Mouse (Mus musculus) embryonic stem cell, embryonic (primary cell): ENCODE measurements around the gene Hibadh.

ENCODE experiments used
- CTCF ChIA-PET, 4 experiments: fragments of 300-600 bp in 2 of 4; fragments of 350-600 bp in 2 of 4; sonication (Branson Sonifier 250); formaldehyde crosslinking; loops; one replicate each; lab custom pipeline; 2022; ENCODE audit warnings: inconsistent platforms in 2 of 4; lab: Charles Lee
- POLR2A ChIA-PET, 4 experiments: fragments of 300-600 bp in 2 of 4; fragments of 350-600 bp in 2 of 4; sonication (Branson Sonifier 250); formaldehyde crosslinking; loops; one replicate each; lab custom pipeline; 2022; ENCODE audit warnings: antibody characterized with exemption in 4 of 4, inconsistent platforms in 1 of 4; lab: Charles Lee

Gene Hibadh

DNA sequence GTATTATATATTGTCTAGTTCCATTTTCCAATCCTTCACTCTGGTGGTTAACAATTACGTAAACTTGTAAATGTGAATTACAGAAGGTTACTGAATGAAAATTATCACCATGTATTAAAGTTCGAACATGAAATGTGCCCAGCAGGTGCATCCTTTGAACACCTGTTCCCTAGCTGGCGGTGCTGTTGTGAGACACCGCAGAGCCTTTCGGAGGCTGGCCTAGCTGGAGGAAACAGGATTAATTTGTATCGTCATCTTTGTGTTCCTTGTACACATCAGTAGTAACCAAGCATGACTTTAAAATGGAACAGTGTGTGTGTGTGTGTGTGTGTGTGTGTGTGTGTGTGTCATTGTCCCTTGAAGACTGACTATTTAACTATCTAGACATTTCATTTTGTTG lies 7.8 kb upstream of the Hibadh start:
- ChIA-PET POLR2A (interaction anchor here in 1 of 4 experiments (0.7 to 1.4 kb wide), 2 partner anchors 8 to 15 kb away, joined by 3 to 4 read pairs; partner anchors contain the start of gene Hibadh), CTCF (no interaction called here)

DNA sequence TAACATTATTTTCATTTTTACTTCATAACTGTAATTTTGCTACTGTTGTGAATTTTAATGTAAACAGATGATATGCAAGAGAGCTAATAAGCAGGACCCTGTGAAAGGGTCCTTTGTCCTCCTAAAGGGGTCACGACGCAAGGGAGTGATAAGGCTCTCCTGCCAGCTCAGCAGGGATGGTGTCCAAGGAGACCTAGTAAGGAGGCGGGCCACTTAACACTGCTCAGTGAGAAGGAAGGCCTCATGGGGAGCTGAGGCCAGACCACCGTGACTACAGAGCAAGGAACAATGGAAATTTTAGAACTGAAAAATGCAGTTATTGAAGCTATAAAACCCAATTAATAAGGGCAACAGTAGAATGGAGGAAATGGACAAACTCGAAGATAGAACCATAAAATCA lies 5.7 kb upstream of the Hibadh start:
- CTCF ChIA-PET: interaction anchor here in 2 of 4 experiments (0.6 to 1.0 kb wide), 2 partner anchors 193 to 389 kb away, joined by 3 to 7 read pairs; no protein-coding TSS in a partner anchor
- POLR2A ChIA-PET: interaction anchor here in 1 of 4 experiments (0.5 kb wide), 1 partner anchor 1122 kb away, joined by 3 read pairs; no protein-coding TSS in a partner anchor

DNA sequence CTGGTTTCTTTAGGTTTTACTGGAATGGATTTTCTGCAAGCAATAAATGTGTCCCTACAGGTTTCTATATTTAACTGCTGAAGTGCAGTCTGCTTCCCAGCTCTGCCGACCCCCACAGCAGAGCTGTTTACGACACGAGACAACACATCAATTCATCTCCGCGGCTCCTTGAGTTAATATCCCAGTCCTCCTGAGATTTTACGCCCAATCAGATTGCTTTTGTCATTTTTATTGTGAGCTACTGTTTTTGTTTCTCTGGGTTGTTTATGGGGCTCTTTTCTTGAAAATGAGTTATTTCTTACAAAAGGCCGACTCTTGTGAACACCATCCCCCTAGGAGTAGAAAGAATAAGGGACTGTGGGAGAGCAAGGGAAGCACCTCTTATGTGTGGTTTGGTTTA lies 2.0 kb upstream of the Hibadh start:
- ChIA-PET CTCF (no interaction called here), POLR2A (interaction anchor here in 1 of 4 experiments (0.6 to 0.9 kb wide), 3 partner anchors 39 to 356 kb away, joined by 3 to 4 read pairs (median 4); no protein-coding TSS in a partner anchor)

DNA sequence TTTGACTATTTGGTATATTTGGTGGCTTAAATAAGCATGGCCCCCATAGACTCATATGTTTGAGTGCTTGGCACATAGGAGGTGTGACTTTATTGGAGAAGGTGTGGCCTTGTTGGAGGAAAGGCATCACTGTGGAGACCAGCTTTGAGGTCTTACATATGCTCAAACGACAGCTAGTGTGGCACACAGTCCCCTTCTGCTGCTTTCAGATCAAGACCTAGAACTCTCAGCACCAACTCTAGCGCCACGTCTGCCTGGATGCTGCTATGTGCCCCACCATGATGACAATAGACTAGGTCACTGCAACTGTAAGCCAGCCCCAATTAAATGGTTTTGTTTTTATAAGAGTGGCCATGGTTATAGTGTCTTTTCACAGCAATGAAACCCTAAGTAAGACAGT lies 887 bp upstream of the Hibadh start:
- ChIA-PET POLR2A (interaction anchor here in 2 of 4 experiments (1.0 to 2.3 kb wide), 6 partner anchors 13 to 261 kb away, joined by 3 to 35 read pairs (median 3); partner anchors contain the start of gene Tax1bp1 (in 1 of the 2)), CTCF (no interaction called here)

DNA sequence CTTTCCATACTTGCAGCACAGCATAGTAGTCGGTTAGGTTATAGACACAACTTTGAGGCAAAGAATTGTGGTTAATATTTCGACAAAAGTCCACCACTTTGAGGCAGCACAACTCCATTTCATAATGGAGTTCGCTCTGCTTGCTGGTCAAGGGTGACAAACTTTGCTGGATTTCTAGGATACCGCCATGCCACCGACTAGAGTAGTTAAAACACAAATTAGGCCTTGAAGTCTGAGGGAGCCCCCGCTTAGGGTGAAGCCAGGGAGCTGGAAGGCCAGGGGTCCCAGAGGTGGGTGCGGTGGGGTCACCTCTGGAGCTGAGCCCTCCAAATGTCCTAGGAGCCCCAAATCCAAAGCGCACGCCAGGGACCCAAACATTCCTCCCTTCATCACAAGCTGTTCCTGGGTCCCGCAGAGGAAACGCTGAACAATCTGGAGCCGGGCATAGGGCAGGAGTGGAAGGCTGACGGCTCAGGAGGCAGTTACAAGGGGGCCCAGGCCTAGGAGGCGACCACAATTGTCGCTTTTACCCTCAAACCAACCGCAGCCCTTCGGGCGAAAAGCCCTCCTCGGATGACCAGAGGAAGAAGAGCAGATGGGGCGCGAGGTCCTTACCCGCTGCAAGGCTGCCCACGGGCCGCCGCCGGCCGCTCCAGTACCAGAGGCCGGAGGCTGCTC lies 504 bp downstream of the Hibadh start:
- ChIA-PET CTCF (interaction anchor here in 1 of 4 experiments (1.0 to 1.2 kb wide), 3 partner anchors 85 to 399 kb away, joined by 3 to 4 read pairs (median 3); partner anchors contain the start of gene Hoxa10), POLR2A (interaction anchor here (0.6 to 2.3 kb wide), 34 partner anchors 9 to 735 kb away, joined by 3 to 35 read pairs (median 4); partner anchors contain the start of genes Tax1bp1 (in 2 of the 4) and Evx1 (in 1 of the 4))

DNA sequence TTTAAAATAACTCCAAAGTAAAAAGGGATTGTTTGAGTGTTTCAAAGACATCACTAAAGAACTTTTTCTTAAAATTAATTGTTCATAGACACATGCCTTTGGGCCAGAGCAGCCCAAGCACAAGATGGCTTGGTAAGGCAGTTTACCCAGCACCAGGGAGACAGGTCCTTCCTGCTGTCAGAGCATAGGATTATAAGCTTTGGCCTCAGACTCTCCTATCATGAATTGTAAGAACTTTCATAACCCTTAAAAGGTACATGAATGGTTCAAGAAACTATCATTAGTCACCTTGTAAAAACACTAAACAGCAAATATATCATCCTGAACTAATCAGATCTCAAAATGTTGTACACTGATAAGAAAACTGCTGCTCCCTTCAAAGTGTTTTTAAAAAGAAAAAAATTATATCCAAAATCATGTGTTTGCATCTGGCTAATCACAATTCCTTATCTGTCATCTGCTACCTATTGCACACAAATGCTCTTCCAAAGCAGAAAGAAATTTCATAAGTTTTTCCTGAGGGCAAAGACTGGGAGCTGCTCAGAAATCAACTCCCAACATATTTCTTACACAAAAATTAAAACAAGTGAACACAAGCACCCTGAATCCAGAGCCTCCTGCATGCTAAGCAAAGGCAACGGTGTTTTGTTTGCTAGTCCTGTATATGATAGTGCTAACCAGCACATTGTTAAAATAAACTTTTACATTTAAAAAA lies 1.6 kb downstream of the Hibadh start:
- CTCF ChIA-PET: no interaction called here
- POLR2A ChIA-PET: interaction anchor here in 2 of 4 experiments (0.9 to 3.7 kb wide), 9 partner anchors 9 to 197 kb away, joined by 3 to 35 read pairs (median 4); partner anchors contain the start of gene Tax1bp1 (in 1 of the 2)

DNA sequence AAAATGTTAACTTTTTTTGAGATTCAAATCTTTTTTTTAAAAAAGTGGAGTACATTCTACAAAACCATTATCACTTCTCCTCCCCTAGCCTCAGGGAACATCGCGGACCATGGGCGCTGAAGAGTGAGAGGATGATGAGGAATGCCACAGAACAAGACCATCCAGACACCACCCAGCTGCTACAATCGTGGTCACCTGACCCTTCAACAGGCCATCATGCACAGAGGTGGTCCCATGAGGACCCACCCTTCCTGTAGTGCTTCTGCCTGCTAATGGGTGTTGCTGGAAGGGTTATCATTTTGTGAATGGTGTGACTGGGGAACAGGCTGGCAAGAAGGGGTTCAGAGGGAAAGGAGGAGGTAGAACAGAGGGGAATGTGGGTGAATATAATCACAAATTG lies 2.9 kb downstream of the Hibadh start:
- ChIA-PET CTCF (no interaction called here), POLR2A (interaction anchor here in 1 of 4 experiments (0.9 to 3.7 kb wide), 5 partner anchors 9 to 86 kb away, joined by 3 to 19 read pairs (median 3); no protein-coding TSS in a partner anchor)

DNA sequence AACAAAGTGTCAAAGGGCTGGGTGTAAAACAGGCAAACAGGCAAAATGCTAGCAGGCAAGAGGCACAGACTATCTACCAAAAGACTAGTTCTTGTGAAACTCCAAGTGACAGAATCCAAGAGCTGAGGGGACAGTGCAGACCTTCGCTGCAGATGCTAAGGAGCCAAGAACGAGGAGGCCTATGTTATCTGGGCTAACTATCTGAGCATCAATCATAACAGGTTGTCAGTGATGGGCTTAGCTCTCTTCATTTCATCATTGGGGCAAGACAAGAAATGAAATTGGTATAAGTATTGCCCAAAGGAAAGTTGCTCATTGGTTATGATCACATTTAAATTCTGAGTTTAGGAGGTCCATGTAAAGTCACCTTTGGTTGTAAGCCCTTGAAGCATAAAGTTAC lies 4.8 kb downstream of the Hibadh start:
- CTCF ChIA-PET: no interaction called here
- POLR2A ChIA-PET: interaction anchor here in 3 of 4 experiments (0.8 to 3.7 kb wide), 5 partner anchors 9 to 89 kb away, joined by 3 to 19 read pairs (median 3); partner anchors contain the start of gene Tax1bp1 (in 1 of the 3)

DNA sequence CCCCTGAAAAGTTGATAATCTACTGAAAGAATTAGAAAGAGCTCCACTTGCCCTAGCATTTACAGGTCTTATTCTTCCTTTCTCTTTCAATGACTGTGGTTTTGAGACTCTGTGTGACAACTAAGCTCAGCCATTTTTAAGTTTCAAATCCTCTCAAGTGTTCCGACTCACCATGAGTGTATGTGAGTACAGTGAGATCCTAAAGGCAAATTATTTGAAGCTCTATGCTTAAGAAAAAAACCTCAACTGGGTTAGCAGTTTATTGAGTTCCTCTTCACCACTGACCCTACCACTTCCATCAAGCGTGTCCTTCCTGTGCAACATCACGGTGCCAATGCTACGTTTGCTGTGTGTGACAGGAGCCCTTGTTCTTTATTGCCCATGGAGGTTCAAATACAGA lies 9.6 kb downstream of the Hibadh start:
- ChIA-PET CTCF (no interaction called here), POLR2A (interaction anchor here in 1 of 4 experiments (0.9 kb wide), 1 partner anchor 9 kb away, joined by 4 read pairs; the partner anchor contains the start of gene Hibadh)

DNA sequence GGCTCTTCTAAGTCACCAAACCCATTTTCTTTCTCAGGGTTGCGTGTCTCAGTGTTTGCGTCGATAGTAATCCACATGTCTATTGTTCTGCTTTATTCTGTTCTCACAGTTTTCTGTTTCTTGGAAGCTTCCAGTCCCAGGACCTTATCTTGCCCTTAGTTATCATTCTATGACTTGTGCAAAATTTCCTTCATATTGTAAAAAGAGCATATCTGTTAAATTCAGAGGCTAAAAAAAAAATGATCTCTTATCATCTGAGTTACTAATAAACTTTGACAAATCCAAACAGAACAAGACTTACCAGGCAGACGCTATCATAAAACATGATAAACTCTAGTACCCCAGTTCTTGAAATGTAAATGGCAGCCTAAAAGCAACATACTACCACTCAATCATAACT lies 11.0 kb downstream of the Hibadh start:
- ChIA-PET POLR2A (interaction anchor here in 3 of 4 experiments (0.7 to 5.0 kb wide), 4 partner anchors 8 to 148 kb away, joined by 3 to 35 read pairs (median 4); partner anchors contain the start of gene Hibadh (in 1 of the 3)), CTCF (no interaction called here)

DNA sequence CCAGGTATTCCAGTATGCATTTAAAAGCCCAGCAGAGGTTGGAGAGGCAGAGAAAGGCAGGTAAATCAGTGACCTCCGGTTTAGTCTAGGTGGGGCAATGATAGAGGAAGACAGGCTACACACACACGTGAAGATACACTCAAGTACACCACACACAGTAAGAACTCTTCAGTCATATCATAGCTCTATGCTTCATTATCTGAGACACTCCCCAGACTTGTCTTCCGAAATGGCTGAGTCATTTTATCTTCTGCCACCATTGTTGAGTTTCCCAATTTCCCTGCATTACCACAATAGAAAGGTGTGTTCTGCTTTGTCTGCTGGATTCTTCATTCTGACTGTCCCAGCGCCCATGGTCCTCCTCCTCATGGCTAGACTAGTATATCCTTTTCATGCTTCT lies 13.5 kb downstream of the Hibadh start:
- CTCF ChIA-PET: no interaction called here
- POLR2A ChIA-PET: interaction anchor here in 2 of 4 experiments (0.6 to 5.0 kb wide), 6 partner anchors 10 to 169 kb away, joined by 3 to 35 read pairs (median 10); partner anchors contain the start of gene Hibadh (in 2 of the 2)

DNA sequence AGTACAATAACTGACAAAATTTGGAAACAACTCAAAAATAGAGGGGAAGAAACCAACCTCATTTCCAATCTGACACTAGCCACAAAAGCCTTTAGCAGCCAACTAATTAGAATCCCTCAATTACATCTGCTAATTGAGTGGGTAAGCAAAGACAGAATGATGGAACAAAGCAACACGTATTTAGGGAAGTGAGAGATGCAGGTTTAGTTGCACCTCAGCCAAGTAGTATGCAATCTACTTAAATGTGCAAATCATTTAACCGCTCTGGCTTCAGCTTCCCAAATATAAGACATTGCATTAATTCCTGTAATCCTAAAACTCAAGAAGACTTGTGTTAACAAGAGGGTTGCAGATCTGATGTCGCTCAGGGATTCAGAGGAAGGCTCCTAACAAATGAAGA lies 16.4 kb downstream of the Hibadh start:
- CTCF ChIA-PET: no interaction called here
- POLR2A ChIA-PET: interaction anchor here in 1 of 4 experiments (0.6 kb wide), 1 partner anchor 16 kb away, joined by 4 read pairs; no protein-coding TSS in a partner anchor

DNA sequence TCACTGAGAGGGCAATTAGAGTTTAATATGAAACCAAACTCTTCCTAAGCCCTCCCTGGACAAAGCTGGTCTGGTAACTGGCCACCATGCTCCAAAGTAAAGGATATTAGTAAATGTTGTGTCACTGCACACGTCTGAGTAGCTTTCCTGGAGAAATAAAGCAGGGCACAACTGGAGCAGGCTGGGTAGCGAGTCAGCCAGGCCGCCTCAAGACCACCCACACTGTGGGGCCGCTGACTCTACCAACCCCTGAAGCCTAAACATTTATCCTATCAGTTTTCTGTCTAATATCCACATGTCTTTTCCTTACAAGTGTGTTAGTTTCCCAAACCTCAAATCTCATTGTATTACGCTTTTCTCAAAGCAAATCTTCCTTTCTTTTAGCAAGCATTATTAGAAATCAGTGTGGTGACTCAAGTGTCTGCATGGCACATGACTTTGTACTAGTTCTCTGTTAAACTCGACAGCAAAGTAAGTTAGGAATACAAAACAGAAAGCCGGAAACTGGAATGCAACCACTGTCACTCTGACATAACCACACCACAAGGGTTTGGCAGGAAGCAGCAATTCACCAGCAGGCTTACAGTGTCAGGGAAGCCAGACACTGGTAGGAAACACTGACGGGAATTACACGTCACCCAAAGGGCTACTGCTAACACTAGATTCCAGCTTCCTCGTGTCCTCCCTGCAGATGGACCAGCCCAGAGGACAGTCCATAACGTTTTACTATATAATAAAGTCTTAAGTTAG lies 18.3 kb downstream of the Hibadh start:
- CTCF ChIA-PET: interaction anchor here in 1 of 4 experiments (0.5 kb wide), 2 partner anchors 269 to 1401 kb away, joined by 3 read pairs; no protein-coding TSS in a partner anchor

DNA sequence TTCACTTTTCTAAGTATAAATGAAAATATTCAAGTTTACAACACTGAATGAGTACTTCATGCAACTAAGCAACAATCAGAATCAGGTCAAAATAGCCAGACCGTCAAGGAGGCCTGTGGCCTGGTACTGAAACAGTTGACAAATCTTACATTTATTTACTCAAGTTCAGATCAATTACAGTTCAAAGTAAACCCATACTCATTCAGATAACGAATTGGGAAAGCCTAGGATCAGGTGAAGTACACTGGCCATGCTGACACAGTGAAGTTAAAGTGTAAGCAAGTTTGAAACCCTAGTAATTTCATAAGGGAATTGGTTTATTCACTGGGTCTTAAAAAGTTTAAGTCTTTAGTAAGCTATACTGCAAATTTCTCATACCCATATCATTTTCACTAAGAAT lies 20.1 kb downstream of the Hibadh start:
- CTCF ChIA-PET: no interaction called here
- POLR2A ChIA-PET: interaction anchor here in 1 of 4 experiments (1.0 to 1.7 kb wide), 2 partner anchors 20 kb away, joined by 3 to 5 read pairs; partner anchors contain the start of gene Hibadh

More for the DNA sequence above, 18.3 kb downstream of the Hibadh start:
- POLR2A ChIA-PET: interaction anchor here in 1 of 4 experiments (1.3 kb wide), 1 partner anchor 18 kb away, joined by 5 read pairs; the partner anchor contains the start of gene Hibadh

DNA sequence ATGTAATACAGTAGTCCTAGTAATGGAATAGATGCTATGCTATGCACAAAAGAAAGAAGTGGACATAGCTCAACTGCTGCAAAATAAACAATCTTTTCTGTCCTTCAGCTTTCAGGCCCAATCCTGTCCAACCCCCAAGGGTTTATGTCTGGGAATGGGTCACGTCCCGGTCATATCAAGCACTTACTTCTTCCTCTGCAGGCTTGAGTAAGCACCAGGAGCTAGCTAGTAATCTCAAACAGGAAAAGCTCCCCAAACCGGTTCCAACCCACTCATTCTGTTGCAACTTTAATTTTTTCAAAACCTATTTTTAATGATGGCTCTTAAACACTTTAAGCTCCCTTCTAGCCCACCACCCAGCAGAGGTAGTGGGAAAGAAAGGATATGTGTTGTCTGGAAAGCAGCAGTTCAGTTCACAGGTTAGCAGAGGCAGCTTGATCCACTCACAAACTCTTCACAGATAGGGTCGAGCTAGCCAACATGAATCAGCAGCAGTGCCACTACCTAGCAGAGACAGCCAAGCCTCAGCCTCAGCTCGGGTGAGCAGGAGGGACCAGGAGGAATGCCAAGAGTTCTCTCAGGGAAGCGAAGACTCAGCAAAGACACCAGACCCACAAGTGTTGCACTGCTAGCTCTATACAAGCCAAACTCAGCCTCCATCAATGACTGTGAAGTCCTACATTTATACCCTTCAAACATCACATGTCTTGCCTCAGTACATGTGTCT lies 30.4 kb downstream of the Hibadh start:
- CTCF ChIA-PET: interaction anchor here in 3 of 4 experiments (0.6 to 1.1 kb wide), 3 partner anchors 10 to 353 kb away, joined by 3 read pairs; no protein-coding TSS in a partner anchor
- POLR2A ChIA-PET: interaction anchor here in 2 of 4 experiments (0.8 to 1.6 kb wide), 5 partner anchors 9 to 31 kb away, joined by 3 to 5 read pairs (median 3); partner anchors contain the start of gene Hibadh (in 1 of the 2)

DNA sequence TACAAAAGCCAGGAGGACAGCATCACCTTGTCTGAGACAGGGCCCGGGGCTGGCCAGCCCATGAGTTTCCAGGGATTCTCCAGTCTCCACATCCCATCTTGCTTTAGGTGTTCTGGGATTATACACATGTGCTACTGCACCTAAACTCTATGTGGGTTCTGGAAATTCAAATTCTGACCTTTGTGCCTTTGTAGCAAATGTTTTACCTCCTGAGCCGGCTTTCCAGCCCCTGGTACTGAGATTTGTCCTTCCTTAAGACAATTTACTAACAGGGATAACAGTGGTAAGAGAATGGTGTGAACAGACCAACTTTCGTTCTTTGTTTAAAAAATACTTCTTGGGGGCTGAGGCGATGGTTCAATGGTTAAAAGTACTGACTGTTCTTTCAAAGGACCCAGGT lies 32.1 kb downstream of the Hibadh start:
- ChIA-PET POLR2A (interaction anchor here in 3 of 4 experiments (0.6 to 1.1 kb wide), 4 partner anchors 24 to 216 kb away, joined by 3 to 4 read pairs (median 3); no protein-coding TSS in a partner anchor), CTCF (no interaction called here)

DNA sequence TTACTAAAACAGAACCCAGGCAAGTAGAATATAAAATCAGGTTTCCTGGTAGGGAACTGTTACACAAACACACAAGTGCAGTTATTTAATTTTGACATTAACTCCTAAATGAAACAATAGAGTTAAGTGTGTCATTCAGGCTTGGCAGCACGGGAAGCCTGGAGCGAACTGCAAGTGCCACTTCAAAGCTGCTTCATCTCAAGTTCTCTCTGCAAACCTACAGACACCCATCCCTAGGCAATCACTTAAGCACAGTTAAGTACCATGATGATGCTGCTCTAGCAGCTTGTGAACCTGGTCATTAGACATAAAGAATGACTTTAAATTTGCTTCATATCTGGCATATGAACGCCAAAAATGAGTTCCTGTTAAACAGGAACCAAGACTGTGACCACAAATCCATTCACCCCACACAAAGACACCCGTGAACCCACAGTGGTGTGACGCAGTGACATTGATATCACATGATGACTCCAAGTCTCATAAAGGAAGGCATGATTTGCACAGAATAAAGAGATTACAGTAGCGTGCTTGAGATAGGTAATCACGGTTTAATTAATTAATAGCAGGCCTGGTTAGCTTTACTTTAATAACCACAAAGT lies 33.3 kb downstream of the Hibadh start:
- CTCF ChIA-PET: no interaction called here
- POLR2A ChIA-PET: no interaction called here
